Mouse (Mus musculus) hematopoietic stem cell, adult 5-6 weeks (primary cell): Measurements from ENCODE around the gene Wdr31. TPM values are rescaled to one million over a fixed set of nuclear protein-coding genes. Genes with fewer than 3 reads are reported as not detected.
"Not testable (repeated sequence)": the region's sequence is repeated elsewhere in the genome, so short reads cannot be mapped to it uniquely, and the experiment has no call there.

Experiments
- ATAC-seq, 2 experiments: fragments of 125-278 bp in 1 of 2; replicated peaks in 1 of 2; 2 replicates each; pipeline ENCODE4 v1.8.0; 2016 to 2017; ENCODE audit warnings: inconsistent platforms in 2 of 2, mild to moderate bottlenecking in 2 of 2, moderate number of reproducible peaks in 2 of 2, low read depth in 1 of 2, moderate TSS enrichment in 1 of 2; ENCODE audit not compliant: low FRiP score in 2 of 2, poor library complexity in 2 of 2, severe bottlenecking in 2 of 2, insufficient read depth in 1 of 2, low TSS enrichment in 1 of 2
- total RNA-seq: library from RNA; stranded (forward); fragments of 172-1452, 232-1000 nt; gene quantifications from 2 replicates; pipeline ENCODE4 v1.2.3, GENCODE M21; 2017

The Wdr31 gene
- total RNA-seq, 1 experiment from 2014 or later: 4.0 TPM

DNA sequence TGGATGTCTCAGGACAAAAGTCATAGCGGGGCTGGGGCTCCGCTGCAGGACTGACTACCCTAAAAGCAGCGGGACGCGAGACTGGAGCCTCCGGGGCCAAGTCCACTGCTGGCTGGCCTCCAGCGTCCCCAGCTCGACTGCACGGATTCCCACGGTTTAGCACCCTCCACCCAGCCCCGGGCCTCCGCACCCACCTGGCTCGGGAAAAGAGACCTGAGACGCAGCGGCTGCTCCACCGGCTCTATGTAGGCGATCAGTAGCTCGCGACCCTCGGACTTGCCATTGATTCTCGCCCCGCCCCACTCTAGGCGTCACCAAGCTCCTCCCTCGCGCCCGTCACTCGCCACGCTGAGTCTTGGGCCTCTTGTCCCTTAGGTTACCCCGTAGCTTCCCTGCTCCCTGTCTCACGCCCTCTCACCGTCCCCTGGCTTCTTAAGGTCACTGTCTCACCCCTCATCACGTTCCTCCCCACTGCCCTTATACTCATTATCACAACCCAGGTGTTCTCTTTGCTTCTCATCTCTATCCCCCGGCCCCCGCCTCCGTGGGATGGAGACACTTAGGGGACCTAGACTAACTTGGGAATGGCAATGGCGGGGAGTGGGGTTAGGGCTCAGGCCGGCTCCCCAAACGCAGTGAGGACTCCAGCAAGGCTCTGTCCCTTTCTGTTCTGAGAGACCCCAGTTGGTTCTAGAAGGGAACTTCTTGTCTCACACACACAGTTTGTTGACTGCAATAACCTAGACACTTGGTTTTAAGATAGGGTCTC is 31.5 kb upstream of the Wdr31 start:
- ATAC-seq: peak; percentile 95 to 96

DNA sequence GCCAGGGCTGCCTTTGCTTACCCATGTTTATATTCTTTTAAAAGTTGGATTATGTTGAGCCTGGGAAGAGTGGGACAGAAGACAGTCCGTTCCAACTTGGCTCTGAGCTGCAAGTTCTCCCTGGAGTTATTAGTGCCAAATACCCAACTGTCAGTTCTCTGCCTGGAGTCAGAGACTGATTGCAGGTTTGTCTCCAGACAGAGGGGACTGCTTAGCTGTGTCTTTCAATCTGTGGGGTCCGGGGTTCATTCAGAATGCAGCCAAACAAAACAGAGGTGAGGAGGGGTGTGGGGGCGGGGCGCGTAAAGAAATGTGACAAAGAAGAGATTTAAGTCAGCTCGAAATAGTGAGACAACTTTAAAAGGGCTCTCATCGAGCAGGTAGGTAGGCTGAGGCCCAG is 30.8 kb upstream of the Wdr31 start:
- no peak; a peak in 1 of 4 replicates for ATAC-seq

DNA sequence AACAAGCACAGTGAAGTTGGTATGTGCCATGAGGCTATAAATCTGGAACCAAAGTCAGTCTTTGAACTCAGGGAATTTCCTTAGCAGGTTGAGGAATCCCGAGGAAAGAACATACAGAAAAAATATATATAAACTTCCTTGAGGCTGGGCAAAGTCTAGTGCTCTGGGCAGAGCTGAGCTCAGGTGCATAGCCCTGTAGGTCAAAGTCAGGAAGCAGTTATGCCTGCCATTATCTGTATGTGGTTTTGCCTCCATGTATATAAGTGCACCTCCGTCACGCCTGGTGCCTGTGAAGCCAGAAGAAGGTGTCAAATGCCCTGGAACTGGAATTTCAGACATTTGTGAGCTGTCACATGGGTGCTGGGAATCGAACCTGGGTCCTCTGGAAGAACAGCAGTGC is 30.1 kb upstream of the Wdr31 start:
- no peak for ATAC-seq

DNA sequence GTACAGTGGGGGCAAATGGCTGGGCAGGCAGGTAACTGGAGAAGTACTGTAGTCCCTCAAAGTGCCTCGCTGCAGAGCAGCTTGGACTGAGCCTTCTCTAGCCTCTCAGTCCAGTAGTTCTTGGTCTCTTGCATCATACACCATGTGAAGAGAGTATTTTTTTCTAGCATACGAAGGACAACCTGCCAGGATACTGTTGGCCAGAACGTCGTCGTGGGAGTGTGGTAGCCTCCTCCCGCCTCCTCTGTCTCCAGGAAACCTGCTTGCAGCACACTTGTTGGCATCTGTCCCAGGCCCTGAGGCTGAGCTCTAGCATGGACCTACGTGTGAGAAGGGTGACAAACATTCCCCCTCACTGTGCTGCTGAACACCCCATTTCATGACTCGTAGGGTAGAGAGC is 26.1 kb upstream of the Wdr31 start:
- ATAC-seq: peak; percentile 69 to 90

GRCm38 (mm10) chr4:62495946-62496345 is 25.2 kb upstream of the Wdr31 start:
- ATAC-seq: no peak

GRCm38 (mm10) chr4:62494230-62494629 is 23.5 kb upstream of the Wdr31 start:
- ATAC-seq: no peak

- no peak for ATAC-seq
These were observed 22.0 kb upstream of the Wdr31 start for GRCm38 (mm10) chr4:62492682-62493081.

DNA sequence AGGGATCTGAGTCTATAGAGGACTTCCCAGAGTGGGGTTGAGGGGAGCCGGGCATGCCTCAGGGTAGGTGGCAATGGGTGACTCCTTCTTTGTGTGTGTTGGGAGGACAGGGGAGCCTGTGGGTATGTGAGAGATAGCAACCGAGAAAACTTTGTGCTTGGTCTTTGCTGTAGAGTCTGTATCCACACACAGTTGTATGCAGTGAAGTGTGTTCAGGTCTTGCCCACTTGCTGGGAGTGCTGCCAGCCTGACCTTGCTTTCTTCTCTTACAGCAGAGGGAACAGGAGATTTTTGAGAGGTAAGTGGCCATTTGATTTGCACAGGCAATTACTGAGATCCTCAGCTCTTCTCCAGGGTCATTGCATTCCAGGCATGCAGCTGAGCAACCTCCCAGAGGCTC is 17.2 kb upstream of the Wdr31 start:
- no peak for ATAC-seq

- no peak for ATAC-seq
These were observed 16.5 kb upstream of the Wdr31 start for GRCm38 (mm10) chr4:62487172-62487571.

GRCm38 (mm10) chr4:62486162-62486696 is 15.5 kb upstream of the Wdr31 start:
- ATAC-seq: no peak

- ATAC-seq: no peak
These were observed 14.9 kb upstream of the Wdr31 start for GRCm38 (mm10) chr4:62485450-62486161.

- peak; percentile 25 to 27; a peak in 2 of 4 replicates for ATAC-seq
These were observed 14.2 kb upstream of the Wdr31 start for GRCm38 (mm10) chr4:62484928-62485327.

DNA sequence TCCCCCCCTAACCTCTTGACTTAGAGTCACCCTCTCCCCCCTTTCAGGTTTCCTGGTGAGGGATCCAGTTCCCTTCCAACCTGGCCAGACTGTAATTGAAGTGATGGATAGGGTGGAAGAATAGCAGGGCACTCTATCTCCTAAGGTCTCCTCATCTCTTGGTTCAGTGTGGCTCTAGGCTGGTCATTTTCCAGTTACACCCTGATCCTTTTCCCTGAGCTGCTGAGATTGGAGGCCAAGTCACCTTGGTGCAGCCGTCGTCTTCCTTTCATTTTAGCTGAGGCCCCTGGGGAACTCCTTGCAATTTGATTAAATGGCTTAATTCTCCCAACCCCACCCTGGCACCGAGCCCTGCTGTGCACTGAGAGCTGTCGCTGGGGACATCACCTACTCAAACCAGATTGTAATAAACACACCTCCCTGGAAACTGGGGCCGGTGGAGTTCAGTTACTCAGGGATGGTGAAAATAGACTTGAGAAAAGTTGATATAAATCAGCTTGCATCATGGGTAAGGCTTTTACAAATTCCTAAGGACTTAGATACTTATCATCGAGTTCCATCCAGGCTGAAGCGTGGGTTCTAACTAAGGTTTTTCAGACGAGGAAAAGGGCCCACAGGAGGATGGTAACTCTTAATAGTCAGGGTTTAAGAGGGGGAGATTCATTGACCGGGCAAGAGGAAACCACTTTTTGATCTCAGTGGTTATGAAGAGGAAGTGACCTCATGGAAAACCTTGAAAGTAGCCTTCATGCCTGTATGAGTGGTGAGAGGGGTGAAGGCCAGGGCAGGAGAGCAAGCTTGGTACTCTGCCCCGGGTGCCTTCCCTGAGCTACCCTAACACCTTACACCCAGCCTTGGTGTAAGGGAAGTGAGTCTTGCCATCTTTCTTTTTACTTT is 10.3 kb upstream of the Wdr31 start:
- peak; percentile 84 to 85 for ATAC-seq

GRCm38 (mm10) chr4:62479937-62480708 is 9.4 kb upstream of the Wdr31 start, which contains the start of gene Bspry:
Gene Bspry (plus strand): TSS chr4:62480053.
- ATAC-seq: peak in 1 of 2 experiments; percentile 45; a peak in 1 of 4 replicates

DNA sequence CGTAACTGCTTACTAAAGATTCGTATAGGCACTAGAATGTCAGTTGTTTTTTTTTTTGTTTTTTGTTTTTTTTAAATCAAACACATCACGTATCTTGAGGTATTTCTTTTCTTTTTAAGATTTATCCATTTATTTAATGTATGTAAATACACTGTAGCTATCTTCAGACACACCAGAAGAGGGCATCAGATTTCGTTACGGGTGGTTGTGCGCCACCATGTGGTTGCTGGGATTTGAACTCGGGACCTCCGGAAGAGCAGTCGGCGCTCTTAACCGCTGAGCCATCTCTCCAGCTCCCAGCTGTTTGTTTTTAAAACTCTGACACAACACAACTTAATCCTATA is 8.9 kb upstream of the Wdr31 start:
- ATAC-seq: not testable (repeated sequence)

- no peak for ATAC-seq
These were observed 7.0 kb upstream of the Wdr31 start for GRCm38 (mm10) chr4:62477542-62478244.
